Mouse (Mus musculus) heart, adult 2 months (tissue): Measurements from ENCODE around the gene Prex1. TPM values are rescaled to one million over a fixed set of nuclear protein-coding genes. Genes with fewer than 3 reads are reported as not detected.

Experiments
- DNase-seq, 2 experiments: peaks; one replicate each; pipeline ENCODE4 v3.0.0; 2021
- H3K27ac ChIP-seq: fragments of 200-600 bp; 2 replicates; pipeline ENCODE4 v1.8.1; 2022
- H3K27me3 ChIP-seq: fragments of 200-500 bp; 2 replicates; pipeline ENCODE4 v1.6.1; 2012; ENCODE audit warnings: mild to moderate bottlenecking, low read length, inconsistent platforms, mixed read lengths; ENCODE audit not compliant: control insufficient read depth, insufficient read depth
- H3K36me3 ChIP-seq: fragments of 200-500 bp; 2 replicates; pipeline ENCODE4 v1.6.1; 2012; ENCODE audit warnings: low read length, inconsistent platforms; ENCODE audit not compliant: control insufficient read depth, insufficient read depth
- H3K4me1 ChIP-seq: fragments of 200-500 bp; 2 replicates; pipeline ENCODE4 v1.6.1; 2011; ENCODE audit warnings: low read length; ENCODE audit not compliant: control insufficient read depth, insufficient read depth
- H3K4me3 ChIP-seq: fragments of 200-600 bp; 2 replicates; pipeline ENCODE4 v1.8.1; 2022
- H3K79me2 ChIP-seq: fragments of 200-500 bp; replicated peaks from 2 replicates; pipeline ENCODE4 v1.6.1; 2012; ENCODE audit warnings: mild to moderate bottlenecking, inconsistent platforms, low read length, moderate library complexity, mixed read lengths; ENCODE audit not compliant: control insufficient read depth, insufficient read depth
- H3K9ac ChIP-seq: fragments of 200-500 bp; 2 replicates; pipeline ENCODE4 v1.6.1; 2012; ENCODE audit warnings: low read depth, mild to moderate bottlenecking, control low read depth, inconsistent platforms, low read length, mixed read lengths
- CTCF ChIP-seq: fragments of 200-600 bp; IDR thresholded peaks from 2 replicates; pipeline ENCODE4 v1.8.1; 2022; ENCODE audit warnings: antibody characterized with exemption, mild to moderate bottlenecking, moderate library complexity
- EP300 ChIP-seq: fragments of 200-500 bp; IDR thresholded peaks from 2 replicates; pipeline ENCODE4 v1.6.1; 2011; ENCODE audit warnings: low read depth, low read length, control low read depth; ENCODE audit not compliant: insufficient read depth
- POLR2A ChIP-seq: fragments of 200-500 bp; IDR thresholded peaks from 2 replicates; pipeline ENCODE4 v1.6.1; 2011; ENCODE audit warnings: mild to moderate bottlenecking, low read depth, low read length, control low read depth; ENCODE audit not compliant: insufficient read depth
- WGBS: fragments of 180-500 bp; shearing (Covaris S2); methylation state at CpG from one replicate; pipeline ENCODE4 v1.1.7; 2018; 5-methylcytosine and 5-hydroxymethylcytosine counted together
- intact Hi-C: fragments of 180-260 bp; cut with DNase I; formaldehyde crosslinking; loops from one replicate; pipeline ENCODE4 v1.15.1; 2025
- polyA plus RNA-seq: library from polyadenylated mRNA; depleted of rRNA; stranded (reverse); fragments of >200 nt; gene quantifications from 2 replicates; pipeline ENCODE4 v1.2.3, GENCODE M21; 2012
- total RNA-seq, 2 experiments: library from RNA; stranded (reverse); gene quantifications; 2 replicates each; pipeline ENCODE4 v1.2.3; 2021

The Prex1 gene
- total and polyA plus RNA-seq, 3 experiments = 5.2 to 9.8 (median 6.0) TPM

DNA sequence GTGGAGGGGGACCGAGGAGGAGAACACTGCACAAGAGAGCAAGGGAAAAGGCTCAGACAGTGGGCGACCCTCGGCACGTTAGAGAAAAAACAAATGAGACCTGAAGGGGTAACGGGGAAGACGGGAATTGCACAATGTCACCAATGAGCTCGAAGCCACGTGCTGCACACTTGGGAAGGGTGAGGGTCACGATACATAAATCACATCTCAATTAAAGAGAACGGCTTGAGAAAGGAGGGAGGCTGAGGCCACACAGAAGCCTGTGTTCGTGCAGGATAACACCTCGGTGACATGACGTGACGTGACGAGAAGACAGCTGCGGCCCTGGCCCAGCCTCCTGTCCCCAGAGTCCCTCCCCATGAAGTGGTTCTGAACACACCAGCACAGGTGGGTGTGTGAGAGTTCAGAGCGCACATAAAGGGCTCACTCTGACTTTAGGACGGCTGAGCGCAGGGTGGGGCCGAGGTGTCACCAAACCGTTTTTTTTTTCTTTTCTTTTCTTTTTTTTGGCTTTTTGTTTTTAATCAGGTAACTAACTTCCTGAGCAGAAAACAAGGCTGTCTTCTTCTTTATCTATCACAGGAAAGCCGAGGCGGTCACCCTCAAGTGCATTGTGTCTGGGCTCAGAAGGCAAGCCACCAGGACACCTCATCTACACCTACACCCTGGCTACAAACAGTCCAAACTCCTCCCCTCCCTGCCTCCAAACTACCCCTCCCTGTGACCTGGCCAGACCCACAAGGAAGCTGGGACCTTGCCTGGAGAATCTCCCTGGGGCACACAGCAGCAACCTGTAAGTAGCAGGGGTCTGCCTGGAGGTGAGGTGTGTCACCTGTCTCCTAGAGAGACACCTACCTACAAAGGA, 12.2 kb downstream of the Prex1 start:
- Histone ChIP-seq H3K4me3 (no peak overlapping the region), H3K4me1 (no peaks in the 10 kb centered on the region; the same call in 1 of the 2 replicates), H3K9ac (no peak overlapping the region), H3K27ac (no peak overlapping the region), H3K79me2 (no peaks in the 10 kb centered on the region), H3K36me3 (no peaks in the 10 kb centered on the region), H3K27me3 (no peaks in the 10 kb centered on the region)
- WGBS = 79% methylated on average over 23 of the region's 23 CpGs
- TF ChIP-seq EP300 = no peak
- no peak for TF ChIP-seq POLR2A
- no peak for TF ChIP-seq CTCF
- DNase-seq = no peak
- intact Hi-C loops = no loop called here

DNA sequence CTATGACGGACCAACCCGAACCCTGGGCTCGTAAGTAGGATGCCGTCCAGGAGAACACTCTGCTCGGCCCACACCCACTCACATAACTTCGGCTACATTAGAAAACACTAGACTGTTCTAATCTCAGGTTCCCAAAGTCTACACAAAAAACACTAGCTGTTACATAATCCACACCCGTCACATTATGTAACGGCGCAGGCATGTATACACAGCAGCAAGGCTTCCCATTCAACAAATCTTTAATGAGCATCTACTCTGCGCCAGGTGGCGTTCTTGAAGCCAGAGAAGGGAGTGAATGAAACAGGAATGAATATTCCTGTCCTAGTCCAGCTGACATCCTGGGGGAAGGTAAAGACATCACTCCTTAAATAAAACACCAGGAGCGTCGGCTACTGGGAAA, 12.9 kb downstream of the Prex1 start:
- no peak for TF ChIP-seq POLR2A
- TF ChIP-seq EP300 = no peak
- no peak for TF ChIP-seq CTCF
- intact Hi-C loops = no loop called here
- no peak for DNase-seq
- H3K27me3 ChIP-seq = no peaks in the 10 kb centered on the region
- no peak overlapping the region for H3K4me3 ChIP-seq
- no peaks in the 10 kb centered on the region for H3K79me2 ChIP-seq
- H3K27ac ChIP-seq = no peak overlapping the region
- no peak overlapping the region for H3K9ac ChIP-seq
- WGBS = 71% methylated on average over 13 of the region's 13 CpGs
- no peaks in the 10 kb centered on the region; the same call in 1 of the 2 replicates for H3K4me1 ChIP-seq
- H3K36me3 ChIP-seq = no peaks in the 10 kb centered on the region

DNA sequence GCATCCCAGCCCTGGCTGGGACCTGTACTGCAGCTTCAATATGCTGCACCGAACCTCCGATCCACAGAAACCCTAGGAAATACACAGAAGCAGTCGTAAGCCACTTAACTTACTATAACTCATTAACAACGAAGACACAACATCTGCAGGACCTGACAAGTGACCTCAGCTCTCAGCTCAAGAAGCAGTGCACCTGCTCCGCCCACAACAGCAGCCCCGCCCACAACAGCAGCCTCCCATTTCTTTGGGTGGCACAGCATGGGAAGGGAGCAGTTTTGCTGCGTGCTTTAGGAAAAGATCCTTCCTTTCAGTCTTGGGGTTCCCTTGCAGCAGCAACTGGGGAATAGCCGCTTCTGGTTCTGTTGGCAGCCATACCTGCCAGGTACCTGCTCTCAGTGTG, 13.5 kb downstream of the Prex1 start:
- Histone ChIP-seq H3K9ac (no peak overlapping the region), H3K4me3 (no peak overlapping the region), H3K27me3 (no peaks in the 10 kb centered on the region), H3K36me3 (no peaks in the 10 kb centered on the region), H3K27ac (no peak overlapping the region), H3K4me1 (no peaks in the 10 kb centered on the region; the same call in 1 of the 2 replicates), H3K79me2 (no peaks in the 10 kb centered on the region)
- 84% methylated on average over 8 of the region's 8 CpGs for WGBS
- intact Hi-C loops = no loop called here
- TF ChIP-seq POLR2A (no peak), CTCF (no peak), EP300 (no peak)
- DNase-seq = no peak

DNA sequence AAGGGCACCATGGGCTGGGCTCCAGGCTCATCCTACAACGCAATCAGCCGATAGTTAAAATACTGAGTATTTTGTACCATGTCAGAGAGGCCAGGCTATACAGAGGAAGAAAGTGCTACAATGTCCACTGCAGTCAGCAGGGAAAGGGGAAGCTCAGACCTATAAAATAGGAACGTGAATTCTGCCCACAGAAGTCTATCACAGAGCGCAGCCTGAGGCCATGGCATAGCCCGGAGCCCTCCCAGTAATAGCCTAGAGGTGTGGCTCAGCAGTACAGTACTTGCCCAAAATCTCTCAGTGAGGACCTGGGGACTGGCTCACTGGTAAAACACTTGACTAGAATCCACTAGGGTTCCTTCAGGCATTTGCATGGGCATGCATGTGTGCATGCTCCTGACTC, 14.1 kb downstream of the Prex1 start:
- Histone ChIP-seq H3K27me3 (no peaks in the 10 kb centered on the region), H3K4me1 (no peaks in the 10 kb centered on the region; the same call in 1 of the 2 replicates), H3K36me3 (no peaks in the 10 kb centered on the region), H3K27ac (no peak overlapping the region), H3K4me3 (no peak overlapping the region), H3K79me2 (no peaks in the 10 kb centered on the region), H3K9ac (no peak overlapping the region)
- WGBS = 94% methylated on average over 5 of the region's 5 CpGs
- DNase-seq = no peak
- intact Hi-C loops = no loop called here
- TF ChIP-seq POLR2A (no peak), EP300 (no peak), CTCF (no peak)

- Histone ChIP-seq H3K27ac (no peak overlapping the region), H3K27me3 (no peaks in the 10 kb centered on the region), H3K4me1 (peaks cover 1% of the 10 kb centered on the region; the same call in 1 of the 2 replicates), H3K9ac (no peak overlapping the region), H3K36me3 (no peaks in the 10 kb centered on the region), H3K79me2 (no peaks in the 10 kb centered on the region), H3K4me3 (no peak overlapping the region)
- intact Hi-C loops = no loop called here
- no peak for DNase-seq
- WGBS = 94% methylated on average over 2 of the region's 2 CpGs
- TF ChIP-seq POLR2A = no peak
- TF ChIP-seq CTCF = no peak
- no peak for TF ChIP-seq EP300
Measured at GRCm38 (mm10) chr2:166694616-166695015, 19.0 kb downstream of the Prex1 start.

DNA sequence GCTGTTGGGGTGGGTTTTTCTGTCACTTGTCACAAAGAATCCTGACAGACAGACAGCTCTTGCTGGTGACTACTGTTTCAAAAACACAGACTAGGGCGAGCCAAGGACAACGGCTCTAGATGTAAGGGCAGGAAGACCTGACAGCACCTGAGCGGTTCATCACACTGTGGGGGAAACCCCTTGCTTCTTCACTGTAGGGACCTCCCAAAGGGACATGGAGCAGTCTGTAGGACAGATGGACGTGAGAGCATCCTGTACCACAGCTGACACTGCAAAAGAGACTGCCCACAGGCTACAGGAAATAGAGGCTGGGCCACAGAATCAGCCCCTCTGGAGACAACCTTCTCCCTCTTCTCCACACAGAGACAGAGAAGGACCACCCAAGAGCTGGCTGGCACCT, 20.2 kb downstream of the Prex1 start:
- H3K27me3 ChIP-seq = no peaks in the 10 kb centered on the region
- no peak overlapping the region for H3K9ac ChIP-seq
- TF ChIP-seq EP300 = no peak
- no peak for TF ChIP-seq POLR2A
- no peak for TF ChIP-seq CTCF
- whole genome bisulfite sequencing = 65% methylated on average over 4 of the region's 4 CpGs
- no peak overlapping the region for H3K4me3 ChIP-seq
- H3K27ac ChIP-seq = no peak overlapping the region
- H3K36me3 ChIP-seq = no peaks in the 10 kb centered on the region
- intact Hi-C loops = no loop called here
- no peak for DNase-seq
- H3K4me1 ChIP-seq = peaks cover 1% of the 10 kb centered on the region; the same call in 1 of the 2 replicates
- H3K79me2 ChIP-seq = no peaks in the 10 kb centered on the region
